Mouse (Mus musculus) ES-E14 (cell line): ENCODE results near the gene Zfp384. TPM values are rescaled to one million over a fixed set of nuclear protein-coding genes. Genes with fewer than 3 reads are reported as not detected.

Source experiments
- DNase-seq: peaks from one replicate; pipeline ENCODE4 v3.0.0-alpha.2; 2013; ENCODE audit warnings: low read depth, low spot score
- H3K27ac ChIP-seq: 2 replicates; pipeline ENCODE4 v1.5.1; 2012; ENCODE audit warnings: low read depth, mild to moderate bottlenecking, low read length, moderate library complexity, mixed read lengths; ENCODE audit not compliant: poor library complexity, insufficient read depth, severe bottlenecking
- H3K36me3 ChIP-seq: 2 replicates; pipeline ENCODE4 v1.6.1; 2012; ENCODE audit warnings: mild to moderate bottlenecking, low read length, moderate library complexity, mixed read lengths; ENCODE audit not compliant: control insufficient read depth, poor library complexity, insufficient read depth, severe bottlenecking
- H3K4me1 ChIP-seq, 2 experiments: fragments of 150-350 bp in 1 of 2; sonication (generic) in 1 of 2; 2 replicates each; pipeline ENCODE4 v1.6.1; 2012; ENCODE audit warnings: low read length in 2 of 2, mild to moderate bottlenecking in 1 of 2, mixed read lengths in 1 of 2; ENCODE audit not compliant: control insufficient read depth in 2 of 2, insufficient read depth in 2 of 2, poor library complexity in 1 of 2
- H3K4me3 ChIP-seq, 2 experiments: fragments of 150-350 bp in 1 of 2; sonication (generic) in 1 of 2; 2 replicates each; pipeline ENCODE4 v1.5.1; 2012; ENCODE audit warnings: low read length in 2 of 2, low read depth in 1 of 2, mild to moderate bottlenecking in 1 of 2, mixed read lengths in 1 of 2; ENCODE audit not compliant: insufficient read depth in 1 of 2, poor library complexity in 1 of 2, severe bottlenecking in 1 of 2
- H3K9ac ChIP-seq: 2 replicates; pipeline ENCODE4 v1.6.1; 2012; ENCODE audit warnings: low read depth, mild to moderate bottlenecking, low read length, mixed read lengths; ENCODE audit not compliant: poor library complexity, insufficient read depth, severe bottlenecking
- H3K9me3 ChIP-seq: fragments of 150-350 bp; sonication (generic); 2 replicates; pipeline ENCODE4 v1.6.1; 2012; ENCODE audit warnings: low read depth, mild to moderate bottlenecking, low read length; ENCODE audit not compliant: control insufficient read depth, insufficient read depth
- CHD2 ChIP-seq: IDR thresholded peaks from 2 replicates; pipeline ENCODE4 v1.6.1; 2014; ENCODE audit warnings: mild to moderate bottlenecking, low read depth, low read length, inconsistent platforms
- HCFC1 ChIP-seq: IDR thresholded peaks from 2 replicates; pipeline ENCODE4 v1.6.1; 2012; ENCODE audit warnings: low read length, inconsistent platforms, borderline replicate concordance; ENCODE audit not compliant: insufficient read depth
- ZC3H11A ChIP-seq: IDR thresholded peaks from 2 replicates; pipeline ENCODE4 v1.6.1; 2012; ENCODE audit warnings: low read depth, mild to moderate bottlenecking, inconsistent platforms, low read length, borderline replicate concordance
- in situ Hi-C, 2 experiments: fragments of 600-800 bp; cut with MboI; formaldehyde crosslinking; loops; one replicate each; pipeline ENCODE4 v1.15.1; 2025; ENCODE audit warnings: low sequenced_read_pairs in 2 of 2, inconsistent platforms in 1 of 2; ENCODE audit not compliant: unreplicated experiment in 2 of 2
- total RNA-seq: library from RNA; depleted of rRNA; stranded (reverse); fragments of 300-350 nt; gene quantifications from 2 replicates; pipeline ENCODE4 v1.2.3, GENCODE M21; 2012; rRNA removed

Zfp384 gene
- total RNA-seq, 1 experiment, result 25.1 TPM

DNA sequence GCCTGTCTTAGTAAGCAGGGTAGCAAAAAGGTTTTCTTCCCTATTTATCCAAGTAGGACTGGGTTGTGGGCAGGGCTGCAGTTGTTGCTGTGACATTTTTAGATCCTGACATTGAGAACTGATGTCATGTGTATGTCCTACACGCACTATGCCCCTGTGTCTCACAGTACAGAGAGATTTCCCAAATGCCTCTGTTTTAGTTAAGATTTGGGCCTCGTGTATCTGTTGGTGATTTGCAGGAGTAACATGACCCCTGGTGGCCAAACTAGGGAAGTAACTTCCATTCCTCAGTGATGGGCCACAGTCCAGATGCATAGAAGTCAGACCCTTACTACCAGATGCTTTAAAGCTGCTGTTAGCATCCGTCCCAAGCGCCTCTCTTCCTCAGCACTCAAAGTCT is 75.5 kb downstream of the Zfp384 start:
- H3K4me1 ChIP-seq, result peaks cover 5 to 22% of the 10 kb centered on the region in 2 experiments; a peak in 3 of 4 replicates
- peaks cover 8% of the 10 kb centered on the region; the same call in 1 of the 2 replicates for H3K36me3 ChIP-seq
- H3K9me3 ChIP-seq, result no peaks in the 10 kb centered on the region
- TF ChIP-seq ZC3H11A (peak; percentile 64; the same call in 1 of the 2 replicates), HCFC1 (no peak), CHD2 (no peak)
- in situ Hi-C loops, result no loop called here
- H3K9ac ChIP-seq, result no peak overlapping the region
- no peak overlapping the region for H3K4me3 ChIP-seq
- H3K27ac ChIP-seq, result no peak overlapping the region
- no peak for DNase-seq

Other genes with a start within 250 kb of the Zfp384 start
- 10.1 and 17.9 TPM in 2 replicates for gene Eno2, start 239.5 kb upstream of the Zfp384 start, total RNA-seq
- gene Lrrc23, start 229.4 kb upstream of the Zfp384 start, total RNA-seq, result 0.37 TPM in 1 of 2 replicates, not detected in the other
- gene Spsb2, start 200.5 kb upstream of the Zfp384 start, total RNA-seq, result 6.3 and 10.1 TPM in 2 replicates
- gene Tpi1, start 194.8 kb upstream of the Zfp384 start, total RNA-seq, result 306 and 404 TPM in 2 replicates
- 149 and 150 TPM in 2 replicates for gene Usp5, start 179.7 kb upstream of the Zfp384 start, total RNA-seq
- gene Cdca3, start 179.6 kb upstream of the Zfp384 start, total RNA-seq, result 128 and 137 TPM in 2 replicates
- 0.32 TPM in 1 of 2 replicates, not detected in the other for gene Gnb3, start 168.9 kb upstream of the Zfp384 start, total RNA-seq
- gene P3h3, start 151.4 kb upstream of the Zfp384 start, total RNA-seq, result 10.1 and 15.6 TPM in 2 replicates
- gene Gpr162, start 145.2 kb upstream of the Zfp384 start, total RNA-seq, result 1.7 and 3.1 TPM in 2 replicates
- 0.37 and 0.49 TPM in 2 replicates for gene Cd4, start 120.9 kb upstream of the Zfp384 start, total RNA-seq
- gene Lag3, start 97.4 kb upstream of the Zfp384 start, total RNA-seq, result 1.0 and 1.2 TPM in 2 replicates
- gene Ptms, start 89.0 kb upstream of the Zfp384 start, total RNA-seq, result 66.7 and 67.4 TPM in 2 replicates
- 179 and 196 TPM in 2 replicates for gene Mlf2, start 77.8 kb upstream of the Zfp384 start, total RNA-seq
- gene Cops7a, start 43.6 kb upstream of the Zfp384 start, total RNA-seq, result 138 and 141 TPM in 2 replicates
- gene Pianp, start 12.5 kb upstream of the Zfp384 start, total RNA-seq, result 2.9 and 6.1 TPM in 2 replicates
- 32.4 and 50.2 TPM in 2 replicates for gene Ing4, start 30.6 kb downstream of the Zfp384 start, total RNA-seq
- 9.6 and 31.2 TPM in 2 replicates for gene Acrbp, start 40.5 kb downstream of the Zfp384 start, total RNA-seq
- 5.0 and 9.3 TPM in 2 replicates for gene Lpar5, start 58.8 kb downstream of the Zfp384 start, total RNA-seq
- 344 and 351 TPM in 2 replicates for gene Chd4, start 86.8 kb downstream of the Zfp384 start, total RNA-seq
- 159 and 174 TPM in 2 replicates for gene Nop2, start 122.8 kb downstream of the Zfp384 start, total RNA-seq
- 15.1 and 16.5 TPM in 2 replicates for gene Iffo1, start 136.1 kb downstream of the Zfp384 start, total RNA-seq
- gene Gapdh, start 157.3 kb downstream of the Zfp384 start, total RNA-seq, result 2,407 and 2,462 TPM in 2 replicates
- 159 and 187 TPM in 2 replicates for gene Ncapd2, start 182.6 kb downstream of the Zfp384 start, total RNA-seq
- gene Mrpl51, start 182.7 kb downstream of the Zfp384 start, total RNA-seq, result 155 and 184 TPM in 2 replicates
- 3.5 and 4.6 TPM in 2 replicates for gene Vamp1, start 206.4 kb downstream of the Zfp384 start, total RNA-seq
- 4.2 and 6.4 TPM in 2 replicates for gene Tapbpl, start 222.7 kb downstream of the Zfp384 start, total RNA-seq
- 0.22 TPM in 1 of 2 replicates, not detected in the other for gene Cd27, start 227.9 kb downstream of the Zfp384 start, total RNA-seq